Mouse (Mus musculus) lung, embryonic 14.5 days (tissue): ENCODE measurements at regions not wholly inside any gene's neighbourhood (a gene's known extent, or its start where the extent isn't known, plus 50 kb on each side); places are given as distances from the start of the nearest gene placed in this dataset.

Source experiments
- ATAC-seq: fragments of 200-750 bp; cut with Nextera tagmentation; 2 replicates; pipeline ENCODE4 v1.8.0; 2017; ENCODE audit warnings: mild to moderate bottlenecking, moderate TSS enrichment, moderate library complexity; ENCODE audit not compliant: insufficient read depth
- DNase-seq: peaks from one replicate; pipeline ENCODE4 v3.0.0-alpha.2; 2015
- H3K27ac ChIP-seq: fragments of 300-500 bp; sonication (generic); 2 replicates; pipeline ENCODE4 v1.5.1; 2014; ENCODE audit warnings: low read depth, mild to moderate bottlenecking, moderate library complexity
- H3K27me3 ChIP-seq: fragments of 300-500 bp; sonication (generic); 2 replicates; pipeline ENCODE4 v1.6.1; 2014; ENCODE audit warnings: low read length, control low read depth; ENCODE audit not compliant: insufficient read depth
- H3K36me3 ChIP-seq: fragments of 300-500 bp; sonication (generic); 2 replicates; pipeline ENCODE4 v1.6.1; 2014; ENCODE audit warnings: control low read depth; ENCODE audit not compliant: insufficient read depth
- H3K4me1 ChIP-seq: fragments of 300-500 bp; sonication (generic); 2 replicates; pipeline ENCODE4 v1.6.1; 2014; ENCODE audit warnings: antibody characterized with exemption, control low read depth; ENCODE audit not compliant: insufficient read depth
- H3K4me2 ChIP-seq: fragments of 300-500 bp; sonication (generic); 2 replicates; pipeline ENCODE4 v1.6.1; 2014; ENCODE audit warnings: mild to moderate bottlenecking
- H3K4me3 ChIP-seq: fragments of 300-500 bp; sonication (generic); 2 replicates; pipeline ENCODE4 v1.5.1; 2014; ENCODE audit warnings: low read depth, low read length
- H3K9ac ChIP-seq: fragments of 300-500 bp; sonication (generic); 2 replicates; pipeline ENCODE4 v1.6.1; 2014
- H3K9me3 ChIP-seq: fragments of 300-500 bp; sonication (generic); 2 replicates; pipeline ENCODE4 v1.6.1; 2016; ENCODE audit warnings: low read depth, low read length, control low read depth
- CTCF ChIP-seq: IDR thresholded peaks from 2 replicates; pipeline ENCODE4 v1.5.1; 2016; ENCODE audit warnings: antibody characterized with exemption, low read depth
- WGBS: fragments of 180-500 bp; shearing (Covaris S2); extraction: QIAGEN DNeasy Blood & Tissue Kit; methylation state at CpG from one replicate; pipeline ENCODE4 v1.1.7; 2014; 5-methylcytosine and 5-hydroxymethylcytosine counted together

GRCm38 (mm10) chr7:136525821-136526220, 368.6 kb upstream of the Mgmt start:
- 77% methylated on average over 9 of the region's 9 CpGs for WGBS
- Histone ChIP-seq H3K36me3 (no peaks in the 10 kb centered on the region), H3K9me3 (no peaks in the 10 kb centered on the region), H3K9ac (no peak overlapping the region), H3K27me3 (no peaks in the 10 kb centered on the region), H3K4me2 (no peak overlapping the region), H3K4me1 (no peaks in the 10 kb centered on the region), H3K4me3 (no peak overlapping the region), H3K27ac (no peak overlapping the region)
- ATAC-seq (no peak), DNase-seq (no peak)
- no peak for TF ChIP-seq CTCF

- Histone ChIP-seq H3K36me3 (no peaks in the 10 kb centered on the region), H3K27ac (no peak overlapping the region), H3K4me3 (no peak overlapping the region), H3K9ac (no peak overlapping the region), H3K27me3 (no peaks in the 10 kb centered on the region), H3K9me3 (no peaks in the 10 kb centered on the region), H3K4me2 (no peak overlapping the region), H3K4me1 (no peaks in the 10 kb centered on the region)
- no peak for TF ChIP-seq CTCF
- WGBS, result 86% methylated on average over 8 of the region's 8 CpGs
- ATAC-seq (no peak), DNase-seq (no peak)
These were observed 364.2 kb upstream of the Mgmt start for GRCm38 (mm10) chr7:136530006-136530785.

- Histone ChIP-seq H3K4me3 (no peak overlapping the region), H3K4me1 (no peaks in the 10 kb centered on the region), H3K27me3 (no peaks in the 10 kb centered on the region), H3K9ac (no peak overlapping the region), H3K9me3 (no peaks in the 10 kb centered on the region), H3K4me2 (no peak overlapping the region), H3K36me3 (no peaks in the 10 kb centered on the region), H3K27ac (no peak overlapping the region)
- ATAC-seq (no peak), DNase-seq (no peak)
- WGBS, result 52% methylated on average over 7 of the region's 7 CpGs
- no peak for TF ChIP-seq CTCF
These were observed 363.1 kb upstream of the Mgmt start for GRCm38 (mm10) chr7:136531301-136531700.

- no peak overlapping the region for H3K9ac ChIP-seq
- no peaks in the 10 kb centered on the region for H3K4me1 ChIP-seq
- ATAC-seq (no peak), DNase-seq (no peak)
- no peak overlapping the region for H3K27ac ChIP-seq
- no peaks in the 10 kb centered on the region for H3K27me3 ChIP-seq
- H3K4me3 ChIP-seq, result no peak overlapping the region
- H3K4me2 ChIP-seq, result no peak overlapping the region
- no peak for TF ChIP-seq CTCF
- H3K9me3 ChIP-seq, result no peaks in the 10 kb centered on the region
- H3K36me3 ChIP-seq, result no peaks in the 10 kb centered on the region
These were observed 352.3 kb upstream of the Mgmt start for GRCm38 (mm10) chr7:136541876-136542655.

- no peak overlapping the region for H3K9ac ChIP-seq
- H3K4me2 ChIP-seq, result no peak overlapping the region
- H3K4me3 ChIP-seq, result no peak overlapping the region
- DNase-seq (no peak), ATAC-seq (no peak)
- no peaks in the 10 kb centered on the region for H3K9me3 ChIP-seq
- no peaks in the 10 kb centered on the region for H3K36me3 ChIP-seq
- H3K27ac ChIP-seq, result no peak overlapping the region
- H3K4me1 ChIP-seq, result no peaks in the 10 kb centered on the region
- 77% methylated on average over 7 of the region's 7 CpGs for WGBS
- no peak for TF ChIP-seq CTCF
- no peaks in the 10 kb centered on the region for H3K27me3 ChIP-seq
These were observed 351.5 kb upstream of the Mgmt start for GRCm38 (mm10) chr7:136542896-136543295.

GRCm38 (mm10) chr7:136547837-136548236, 346.6 kb upstream of the Mgmt start:
- 22% methylated on average over 3 of the region's 3 CpGs for WGBS
- no peaks in the 10 kb centered on the region for H3K27me3 ChIP-seq
- H3K4me3 ChIP-seq, result no peak overlapping the region
- ATAC-seq, result no peak
- no peak overlapping the region for H3K9ac ChIP-seq
- no peaks in the 10 kb centered on the region for H3K4me1 ChIP-seq
- no peaks in the 10 kb centered on the region for H3K9me3 ChIP-seq
- DNase-seq, result peak; percentile 9
- no peak for TF ChIP-seq CTCF
- no peak overlapping the region for H3K4me2 ChIP-seq
- H3K27ac ChIP-seq, result no peak overlapping the region
- H3K36me3 ChIP-seq, result no peaks in the 10 kb centered on the region

- ATAC-seq (no peak), DNase-seq (peak; percentile 60)
- no peak for TF ChIP-seq CTCF
- no peaks in the 10 kb centered on the region for H3K36me3 ChIP-seq
- no peaks in the 10 kb centered on the region for H3K27me3 ChIP-seq
- H3K9ac ChIP-seq, result no peak overlapping the region
- 12% methylated on average over 4 of the region's 4 CpGs for WGBS
- no peaks in the 10 kb centered on the region for H3K9me3 ChIP-seq
- H3K27ac ChIP-seq, result no peak overlapping the region
- H3K4me3 ChIP-seq, result no peak overlapping the region
- H3K4me1 ChIP-seq, result no peaks in the 10 kb centered on the region
- H3K4me2 ChIP-seq, result no peak overlapping the region
These were observed 338.0 kb upstream of the Mgmt start for GRCm38 (mm10) chr7:136556436-136556835.
